Mouse (Mus musculus) C2C12 (cell line): ENCODE measurements around the gene Scn1b. TPM values are rescaled to one million over a fixed set of nuclear protein-coding genes. Genes with fewer than 3 reads are reported as not detected.

Source experiments
- H3K27me3 ChIP-seq: one replicate; pipeline ENCODE4 v1.6.1; 2011; ENCODE audit not compliant: control insufficient read depth, insufficient read depth, insufficient read length
- H3K36me3 ChIP-seq: one replicate; pipeline ENCODE4 v1.6.1; 2011; ENCODE audit not compliant: control insufficient read depth, insufficient read depth
- H3K4me3 ChIP-seq: one replicate; pipeline ENCODE4 v1.5.1; 2011; ENCODE audit warnings: mild to moderate bottlenecking, control low read depth; ENCODE audit not compliant: poor library complexity, insufficient read depth, severe bottlenecking
- H3K79me2 ChIP-seq: one replicate; pipeline ENCODE4 v1.6.1; 2011; ENCODE audit not compliant: control insufficient read depth, insufficient read depth
- H3K79me3 ChIP-seq: one replicate; pipeline ENCODE4 v1.6.1; 2011; ENCODE audit warnings: low read depth, control low read depth
- H3ac ChIP-seq: one replicate; pipeline ENCODE3; 2011; ENCODE audit warnings: low read depth; ENCODE audit not compliant: control insufficient read depth, insufficient read length
- CEBPB ChIP-seq: IDR thresholded peaks from one replicate; pipeline ENCODE4 v1.6.1; 2011; ENCODE audit warnings: low read depth, mild to moderate bottlenecking, control low read depth, moderate library complexity
- CTCF ChIP-seq: IDR thresholded peaks from one replicate; pipeline ENCODE4 v1.5.1; 2011; ENCODE audit not compliant: control insufficient read depth, insufficient read depth, insufficient read length
- FOSL1 ChIP-seq: IDR thresholded peaks from one replicate; pipeline ENCODE4 v1.8.0; 2011; ENCODE audit warnings: mild to moderate bottlenecking, low read length; ENCODE audit not compliant: poor library complexity, insufficient read depth, severe bottlenecking
- MAX ChIP-seq: IDR thresholded peaks from one replicate; pipeline ENCODE4 v1.6.1; 2011; ENCODE audit warnings: mild to moderate bottlenecking, control low read depth
- MYOD1 ChIP-seq: IDR thresholded peaks from one replicate; pipeline ENCODE4 v1.6.1; 2011; ENCODE audit warnings: low read depth; ENCODE audit not compliant: control insufficient read depth, insufficient read length
- MYOG ChIP-seq: IDR thresholded peaks from one replicate; pipeline ENCODE4 v1.6.1; 2011; ENCODE audit not compliant: control insufficient read depth, insufficient read length; ENCODE audit errors: extremely low read depth
- USF1 ChIP-seq: IDR thresholded peaks from one replicate; pipeline ENCODE4 v1.6.1; 2011; ENCODE audit warnings: low read depth, mild to moderate bottlenecking, control low read depth, moderate library complexity
- polyA plus RNA-seq: library from polyadenylated mRNA; unstranded; fragments of >200 nt; fragmentation: generic; extraction: Trizol; gene quantifications from one replicate; pipeline ENCODE4 v1.2.1, GENCODE M21; 2012; ENCODE audit warnings: missing spikeins

The Scn1b gene
- polyA plus RNA-seq, 1 experiment, result 2.3 TPM

DNA sequence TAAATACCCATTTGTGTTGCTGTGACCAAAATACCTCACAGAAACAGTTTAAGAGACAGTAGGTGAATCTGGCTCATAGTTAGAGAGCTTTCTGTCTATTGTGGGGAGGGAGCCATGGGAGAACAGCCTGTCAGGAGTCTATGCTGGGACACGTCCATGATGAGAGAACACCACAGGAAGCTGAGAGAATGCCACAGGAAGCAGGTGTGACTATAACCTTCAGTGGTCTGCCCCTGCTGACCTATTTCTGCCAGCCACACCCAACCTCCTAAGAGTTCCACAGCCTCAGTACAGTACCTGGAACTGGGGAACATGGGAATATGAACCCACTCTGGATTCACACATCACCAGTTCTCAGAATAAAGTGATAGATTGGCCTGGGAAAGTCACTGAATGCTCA is 37.9 kb upstream of the Scn1b start:
- H3ac ChIP-seq, result no peak overlapping the region
- no peaks in the 10 kb centered on the region for H3K79me2 ChIP-seq
- no peak for TF ChIP-seq CTCF
- no peak for TF ChIP-seq USF1
- TF ChIP-seq MYOD1, result no peak
- TF ChIP-seq MYOG, result no peak
- TF ChIP-seq MAX, result no peak
- no peak for TF ChIP-seq CEBPB
- no peak for TF ChIP-seq FOSL1

GRCm38 (mm10) chr7:31163666-31164577 is 37.1 kb upstream of the Scn1b start:
- TF ChIP-seq MYOG, result no peak
- no peak for TF ChIP-seq CEBPB
- no peak for TF ChIP-seq USF1
- TF ChIP-seq FOSL1, result no peak
- TF ChIP-seq MAX, result no peak
- TF ChIP-seq CTCF, result no peak
- TF ChIP-seq MYOD1, result no peak
- no peak overlapping the region for H3K4me3 ChIP-seq

More for the DNA sequence above, 37.9 kb upstream of the Scn1b start:
- Histone ChIP-seq H3K4me3 (no peak overlapping the region), H3K27me3 (no peaks in the 10 kb centered on the region), H3K79me3 (no peaks in the 10 kb centered on the region), H3K36me3 (no peaks in the 10 kb centered on the region)

GRCm38 (mm10) chr7:31162324-31162723 is 35.5 kb upstream of the Scn1b start:
- TF ChIP-seq MYOD1 (no peak), MYOG (no peak), CTCF (no peak), MAX (no peak), CEBPB (no peak), USF1 (no peak), FOSL1 (no peak)

More at GRCm38 (mm10) chr7:31163666-31164577, 37.1 kb upstream of the Scn1b start:
- Histone ChIP-seq H3ac (no peak overlapping the region), H3K27me3 (no peaks in the 10 kb centered on the region), H3K79me3 (no peaks in the 10 kb centered on the region), H3K79me2 (no peaks in the 10 kb centered on the region), H3K36me3 (no peaks in the 10 kb centered on the region)

GRCm38 (mm10) chr7:31161831-31162230 is 35.0 kb upstream of the Scn1b start:
- Histone ChIP-seq H3K4me3 (no peak overlapping the region), H3K79me3 (no peaks in the 10 kb centered on the region), H3K79me2 (no peaks in the 10 kb centered on the region), H3K36me3 (no peaks in the 10 kb centered on the region), H3ac (no peak overlapping the region), H3K27me3 (no peaks in the 10 kb centered on the region)
- TF ChIP-seq CTCF (no peak), MYOD1 (no peak), MAX (no peak), MYOG (no peak), CEBPB (no peak), FOSL1 (no peak), USF1 (no peak)

More at GRCm38 (mm10) chr7:31162324-31162723, 35.5 kb upstream of the Scn1b start:
- Histone ChIP-seq H3K4me3 (no peak overlapping the region), H3K79me2 (no peaks in the 10 kb centered on the region), H3K79me3 (no peaks in the 10 kb centered on the region), H3ac (no peak overlapping the region), H3K27me3 (no peaks in the 10 kb centered on the region), H3K36me3 (no peaks in the 10 kb centered on the region)

- H3K27me3 ChIP-seq, result no peaks in the 10 kb centered on the region
- no peaks in the 10 kb centered on the region for H3K79me3 ChIP-seq
- no peaks in the 10 kb centered on the region for H3K36me3 ChIP-seq
- no peak overlapping the region for H3K4me3 ChIP-seq
- H3ac ChIP-seq, result no peak overlapping the region
- TF ChIP-seq CEBPB (no peak), MYOG (no peak), MYOD1 (no peak), MAX (no peak), USF1 (no peak), FOSL1 (no peak), CTCF (no peak)
- H3K79me2 ChIP-seq, result no peaks in the 10 kb centered on the region
These were observed 34.4 kb upstream of the Scn1b start for GRCm38 (mm10) chr7:31161246-31161645.

- Histone ChIP-seq H3ac (no peak overlapping the region), H3K27me3 (no peaks in the 10 kb centered on the region), H3K79me3 (no peaks in the 10 kb centered on the region), H3K36me3 (no peaks in the 10 kb centered on the region), H3K4me3 (no peak overlapping the region), H3K79me2 (no peaks in the 10 kb centered on the region)
- TF ChIP-seq USF1 (no peak), FOSL1 (no peak), MYOG (no peak), MAX (no peak), MYOD1 (no peak), CEBPB (no peak), CTCF (no peak)
These were observed 34.0 kb upstream of the Scn1b start for GRCm38 (mm10) chr7:31160763-31161162.
